Mouse (Mus musculus): ENCODE data around the gene Cfap43.

The Cfap43 gene

DNA sequence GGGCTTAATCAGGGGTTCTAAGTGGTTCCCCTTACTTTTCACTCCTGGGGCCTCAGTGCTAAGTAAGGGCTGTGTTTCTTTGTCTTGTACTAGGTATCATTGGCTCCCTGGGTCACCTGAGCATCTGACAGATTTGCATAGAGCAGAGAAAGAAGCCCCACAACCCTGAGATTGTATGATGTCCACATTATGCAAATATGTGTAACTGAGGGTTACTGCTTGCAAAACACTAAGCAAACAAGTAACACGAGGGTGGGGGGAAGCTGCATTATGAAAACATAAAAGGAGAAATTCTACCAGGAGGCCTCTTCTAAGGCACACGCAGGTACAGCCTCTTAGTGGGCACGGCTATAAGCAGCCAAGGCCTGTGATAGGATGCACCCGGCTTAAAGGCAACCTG is 3.8 kb downstream of the Cfap43 start:
- DNase-seq (ENCODE audit: low read depth, low spot score): no peak

- DNase-seq (ENCODE audit: low read depth, low spot score): no peak
Observed at GRCm38 (mm10) chr19:47914191-47914590, 4.9 kb downstream of the Cfap43 start.

GRCm38 (mm10) chr19:47913344-47913743 is 5.7 kb downstream of the Cfap43 start:
- DNase-seq (ENCODE audit: low read depth, low spot score): no peak

- DNase-seq (ENCODE audit: low read depth, low spot score): no peak
Observed at GRCm38 (mm10) chr19:47910751-47911150, 8.3 kb downstream of the Cfap43 start.

DNA sequence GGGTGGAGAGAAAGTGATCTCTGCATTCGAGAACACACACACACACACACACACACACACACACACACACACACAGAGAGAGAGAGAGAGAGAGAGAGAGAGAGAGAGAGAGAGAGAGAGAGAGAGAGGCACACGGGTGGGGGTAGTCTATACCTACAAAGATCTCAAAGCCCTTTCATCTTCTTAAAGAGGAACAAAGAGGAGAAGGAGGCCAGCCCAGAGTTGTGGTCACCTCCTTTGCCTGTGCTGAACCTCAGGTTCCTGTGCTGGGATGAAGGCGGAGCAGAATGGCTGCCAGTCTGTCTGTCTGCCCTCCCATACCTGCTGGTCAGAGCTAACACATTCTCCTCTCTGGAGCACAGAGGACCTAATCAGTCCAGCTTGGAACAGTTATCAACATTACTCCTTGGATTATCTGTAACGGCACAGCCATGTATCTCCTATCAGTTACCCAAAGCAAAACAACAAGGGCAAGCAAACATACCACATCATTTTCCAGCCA is 8.9 kb downstream of the Cfap43 start:
- DNase-seq (ENCODE audit: low read depth, low spot score): no peak

- peak; percentile 35 for DNase-seq (ENCODE audit: low read depth, low spot score)
Observed at GRCm38 (mm10) chr19:47909387-47910116, 9.5 kb downstream of the Cfap43 start.

- no peak for DNase-seq (ENCODE audit: low read depth, low spot score)
Observed at GRCm38 (mm10) chr19:47908961-47909371, 10.1 kb downstream of the Cfap43 start.

GRCm38 (mm10) chr19:47907596-47907995 is 11.5 kb downstream of the Cfap43 start:
- no peak for DNase-seq (ENCODE audit: low read depth, low spot score)

DNA sequence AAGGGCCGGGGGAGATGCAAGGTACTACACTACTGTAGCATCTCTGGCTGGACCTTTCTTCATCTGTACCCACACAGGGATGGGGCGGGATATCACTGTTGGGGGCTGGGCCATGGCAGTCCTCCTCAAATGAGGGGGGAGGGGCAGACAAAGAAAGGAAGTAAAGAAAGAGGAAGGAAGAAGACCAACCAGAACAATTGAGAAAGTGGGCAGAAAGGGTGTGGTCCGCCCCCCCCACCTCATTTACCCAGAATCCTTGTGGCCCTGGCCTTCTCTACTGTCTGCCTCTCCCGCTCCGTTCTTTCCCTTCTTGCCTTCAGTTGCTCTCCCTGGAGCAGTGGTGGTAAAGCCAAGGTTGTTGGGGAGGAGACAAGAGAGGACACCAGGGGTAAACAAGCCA is 13.5 kb downstream of the Cfap43 start:
- DNase-seq (ENCODE audit: low read depth, low spot score): no peak

GRCm38 (mm10) chr19:47905081-47905480 is 14.0 kb downstream of the Cfap43 start:
- DNase-seq (ENCODE audit: low read depth, low spot score): no peak

DNA sequence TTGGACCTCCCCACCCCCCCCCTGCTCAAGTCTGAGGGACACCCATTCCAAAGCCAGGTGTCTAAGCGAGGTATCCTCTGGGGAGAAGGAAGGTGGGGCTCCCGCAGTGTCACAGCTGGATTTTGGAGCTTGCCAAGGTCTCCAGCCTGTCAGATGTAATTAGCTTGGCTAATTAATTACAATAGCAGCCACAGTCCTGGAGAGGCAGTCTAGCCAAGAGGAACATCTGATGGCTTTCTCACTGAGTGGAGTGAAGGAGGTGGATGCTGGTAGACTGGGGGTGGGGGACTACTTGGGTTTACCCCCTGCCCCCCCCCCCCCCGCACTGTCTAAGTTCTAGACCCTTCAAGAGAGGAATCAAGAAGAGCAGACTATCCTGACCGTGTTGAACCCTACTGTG is 15.4 kb downstream of the Cfap43 start:
- no peak for DNase-seq (ENCODE audit: low read depth, low spot score)

DNA sequence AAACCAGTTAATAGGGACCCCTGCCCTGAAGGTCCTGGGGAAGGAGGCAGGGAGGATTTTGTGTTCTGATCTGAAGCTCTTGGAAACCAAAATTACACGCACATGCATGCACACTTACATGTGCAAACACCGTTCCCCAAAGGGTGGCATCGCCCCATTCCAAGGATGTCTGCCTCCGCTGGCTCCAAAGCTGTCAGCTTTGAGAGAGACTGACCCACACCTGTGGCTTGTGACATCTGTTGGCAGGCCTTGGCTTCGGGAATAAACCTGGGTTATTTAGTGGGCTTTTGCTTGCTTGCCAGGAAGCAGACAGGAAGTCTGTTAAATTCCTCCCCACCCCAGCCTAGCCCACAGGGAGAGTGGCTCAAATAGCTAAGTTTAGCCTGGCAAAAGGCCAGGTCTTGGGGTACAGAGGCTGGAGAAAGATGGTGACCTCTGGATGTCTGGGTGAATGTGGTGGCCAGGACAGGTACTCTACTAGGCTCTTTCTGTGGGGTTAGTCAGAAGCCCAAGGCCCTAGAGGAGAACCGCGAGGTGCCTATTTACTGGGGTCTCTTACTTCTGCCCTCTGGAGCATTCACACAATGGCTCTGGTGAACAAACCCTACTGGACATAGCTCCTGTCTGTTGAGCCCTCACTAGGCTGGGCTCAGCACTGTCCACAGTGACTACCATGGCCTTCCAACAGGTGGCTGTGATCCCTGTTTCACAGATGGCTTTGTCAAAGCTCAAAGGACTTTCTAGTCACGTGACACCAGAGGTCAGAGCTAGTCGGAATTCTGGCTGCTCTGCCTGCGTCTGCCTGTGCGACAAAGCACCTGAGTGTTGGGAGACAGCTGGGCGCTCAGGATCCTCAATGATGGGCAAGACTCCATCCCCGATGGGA is 16.5 kb downstream of the Cfap43 start:
- DNase-seq (ENCODE audit: low read depth, low spot score): peak; percentile 38

- DNase-seq (ENCODE audit: low read depth, low spot score): no peak
Observed at GRCm38 (mm10) chr19:47900558-47900957, 18.5 kb downstream of the Cfap43 start.

DNA sequence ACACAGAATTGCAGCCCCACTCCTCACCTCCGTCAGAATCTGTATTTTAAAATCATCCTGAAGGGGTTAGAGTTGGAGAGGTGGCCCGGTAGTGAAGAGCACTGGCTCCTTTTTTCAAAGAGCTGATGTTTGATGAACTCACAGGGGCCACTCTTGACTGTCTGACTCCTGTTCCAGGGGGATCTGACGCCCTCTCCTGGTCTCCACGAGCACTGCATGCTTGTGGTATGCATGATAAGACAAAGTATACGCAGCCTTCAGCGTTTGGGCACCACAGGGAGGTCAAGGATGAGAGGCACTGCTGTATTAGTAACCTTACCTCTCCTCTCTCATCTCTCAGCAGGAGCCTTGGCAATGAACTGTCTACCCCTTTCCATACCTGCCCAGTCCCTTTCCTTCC is 19.1 kb downstream of the Cfap43 start:
- DNase-seq (ENCODE audit: low read depth, low spot score): peak; percentile 46

DNA sequence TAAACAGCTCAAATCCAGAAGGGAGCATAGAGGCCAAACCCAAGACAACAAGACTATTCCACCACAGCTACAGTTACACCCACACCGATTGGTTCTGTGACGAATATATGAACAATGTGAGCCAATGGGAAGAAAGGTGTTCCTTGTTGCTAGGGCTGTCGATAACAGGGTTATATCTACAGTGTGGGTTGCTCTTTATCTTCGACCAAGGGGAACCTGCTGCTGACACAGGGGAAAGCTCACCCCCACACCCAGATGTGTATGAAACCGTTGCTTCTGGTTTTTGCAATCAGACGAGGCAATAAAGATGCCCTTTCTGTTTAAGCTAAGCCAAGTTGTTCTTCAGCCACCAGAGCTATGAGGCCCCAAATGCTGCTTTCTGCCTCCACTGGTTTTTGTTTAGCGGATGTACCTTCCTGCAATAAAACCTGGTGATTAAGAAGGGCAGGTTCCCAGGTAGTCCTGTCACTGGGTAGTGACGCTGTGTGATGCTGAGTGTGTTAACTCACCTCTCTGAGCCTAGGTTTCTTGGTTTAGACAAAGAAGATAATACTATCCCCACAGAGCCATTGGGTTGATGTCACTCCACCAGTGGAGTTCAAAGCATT is 20.5 kb downstream of the Cfap43 start:
- no peak for DNase-seq (ENCODE audit: low read depth, low spot score)

DNA sequence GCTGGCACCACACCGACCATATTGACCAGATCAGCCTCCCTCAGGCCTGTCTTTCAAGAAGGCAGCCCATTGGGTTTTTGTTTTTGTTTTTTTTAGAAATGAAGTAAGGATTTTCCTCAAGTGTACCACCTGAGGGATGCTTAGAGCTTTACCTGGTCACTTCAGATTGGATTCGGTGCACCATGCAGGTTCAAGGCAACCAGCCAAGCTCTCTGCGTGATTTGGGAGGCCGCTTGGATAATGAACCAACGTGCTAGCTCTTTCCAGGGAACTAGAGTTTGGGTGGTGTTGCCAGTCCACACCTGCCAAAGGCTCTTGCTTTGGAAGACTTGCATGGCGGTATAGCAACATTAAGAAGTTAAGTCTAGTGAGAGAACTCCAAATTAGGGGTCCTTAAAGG is 26.0 kb downstream of the Cfap43 start:
- DNase-seq (ENCODE audit: low read depth, low spot score): no peak

- no peak for DNase-seq (ENCODE audit: low read depth, low spot score)
Observed at GRCm38 (mm10) chr19:47891562-47892312, 27.4 kb downstream of the Cfap43 start.

DNA sequence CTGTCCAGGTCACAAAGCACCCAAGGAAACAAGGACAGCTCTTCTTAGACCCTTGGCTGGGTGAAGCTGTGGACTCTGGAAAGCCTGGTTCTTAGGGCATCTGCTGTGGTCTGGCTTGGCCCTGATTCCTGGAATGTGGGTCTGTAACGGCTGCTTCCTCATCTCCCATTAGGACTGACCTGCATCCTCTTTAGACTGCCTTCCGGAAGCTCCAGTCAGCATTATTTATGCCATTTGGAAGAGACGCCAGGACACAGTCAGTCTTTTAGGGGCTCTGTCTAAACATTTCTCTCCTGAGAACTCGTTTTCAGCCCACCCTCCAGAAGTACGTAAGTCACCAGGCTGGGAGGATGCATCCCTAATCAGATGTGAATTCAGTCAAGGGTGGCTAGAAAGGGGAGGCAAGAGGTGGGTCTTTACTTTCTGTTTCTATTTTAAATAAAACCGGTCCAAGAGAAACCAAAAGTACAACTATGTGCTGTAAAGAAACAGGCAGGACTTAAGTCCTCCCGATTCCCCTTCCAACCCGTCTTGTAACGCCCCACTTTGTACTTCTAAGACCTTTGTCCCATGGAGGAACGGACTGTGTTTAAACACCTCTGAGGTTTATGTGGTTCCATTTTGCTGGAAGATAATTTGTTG is 28.5 kb downstream of the Cfap43 start:
- no peak for DNase-seq (ENCODE audit: low read depth, low spot score)

- DNase-seq (ENCODE audit: low read depth, low spot score): no peak
Observed at GRCm38 (mm10) chr19:47888037-47888436, 31.1 kb downstream of the Cfap43 start.

GRCm38 (mm10) chr19:47887417-47887816 is 31.7 kb downstream of the Cfap43 start:
- no peak for DNase-seq (ENCODE audit: low read depth, low spot score)

GRCm38 (mm10) chr19:47886617-47887016 is 32.5 kb downstream of the Cfap43 start:
- DNase-seq (ENCODE audit: low read depth, low spot score): no peak
